In genomic region chr17:78406854-78407253, GRCm38 (mm10) we compare ENCODE assay signal across 18 mouse cellular contexts. TPM values are rescaled to one million over a fixed set of nuclear protein-coding genes. Genes with fewer than 3 reads are reported as not detected.
DNase-seq lines count a peak whose midpoint lies in the region; ATAC-seq and TF ChIP-seq lines count a peak whose summit lies in the region.
"Had no signal": no experiment of that assay in that cellular context is flagged by ENCODE, and none has a peak within 500 bp of the region (broad histone marks: within the 10 kb centered on the region; RNA-seq: fewer than 3 reads in every experiment).

No protein-coding gene starts in this region.

- H3K79me2 ChIP-seq in heart, adult 2 months (replicated peaks; ENCODE audit: control insufficient read depth, insufficient read depth, low read length): no peaks in the 10 kb centered on the region

- no peak overlapping the region for H3K4me3 ChIP-seq in heart, adult 2 months
- no peak overlapping the region for H3K4me3 ChIP-seq in kidney, embryonic 15.5 days (replicated peaks)
- H3K4me3 ChIP-seq in brown adipose tissue, adult 24 weeks (ENCODE audit: insufficient read depth, low read depth, low read length): peak overlapping the region; percentile 17
- no peak overlapping the region for H3K4me3 ChIP-seq in heart, embryonic 15.5 days
- H3K4me3 ChIP-seq: megakaryocyte, embryonic 14.5 days; neural tube, embryonic 13.5 days had no signal

- H3K9ac ChIP-seq in heart, adult 2 months (ENCODE audit: low read depth, low read length): peak overlapping the region; percentile 55
- no peak overlapping the region for H3K9ac ChIP-seq in kidney, embryonic 15.5 days
- H3K9ac ChIP-seq in heart, embryonic 15.5 days: no peak overlapping the region
- H3K9ac ChIP-seq: neural tube, embryonic 13.5 days had no signal

- TF ChIP-seq POLR2A in heart, adult 2 months (IDR thresholded peaks at IDR 0.05; ENCODE audit: insufficient read depth, low read depth, low read length): no peak

- 0 out of 2 replicates have a peak, but pooled peaks have one; percentile 43 for TF ChIP-seq EP300 in heart, adult 2 months (IDR thresholded peaks at IDR 0.05; ENCODE audit: insufficient read depth, low read depth, low read length)

- intact Hi-C loops in heart, adult 2 months (cut with DNase I): loop anchor here (2.0 kb wide), 1 partner anchor 44 kb away; no protein-coding TSS in a partner anchor
- intact Hi-C loops in heart, postnatal 25 days (cut with DNase I): no loop called here

- H3K9me3 ChIP-seq in kidney, embryonic 15.5 days (replicated peaks): no peaks in the 10 kb centered on the region
- H3K9me3 ChIP-seq in heart, embryonic 15.5 days (replicated peaks): no peaks in the 10 kb centered on the region
- H3K9me3 ChIP-seq: megakaryocyte, embryonic 14.5 days; neural tube, embryonic 13.5 days had no signal

- WGBS in heart, adult 2 months: 49% methylated on average over 10 of the region's 10 CpGs
- WGBS in kidney, embryonic 15.5 days: 90% methylated on average over 10 of the region's 10 CpGs
- WGBS in heart, embryonic 15.5 days: 82% methylated on average over 10 of the region's 10 CpGs

- peaks cover 44% of the 10 kb centered on the region for H3K4me1 ChIP-seq in heart, adult 2 months (ENCODE audit: control insufficient read depth, insufficient read depth, low read length)
- H3K4me1 ChIP-seq in kidney, embryonic 15.5 days: peaks cover 7% of the 10 kb centered on the region; the same call in 1 of the 2 replicates
- peaks cover 53% of the 10 kb centered on the region for H3K4me1 ChIP-seq in brown adipose tissue, adult 24 weeks (ENCODE audit: control insufficient read depth, insufficient read depth, insufficient read length, low read length)
- peaks cover 25% of the 10 kb centered on the region for H3K4me1 ChIP-seq in heart, embryonic 15.5 days (replicated peaks)

- H3K4me2 ChIP-seq in kidney, embryonic 15.5 days: no peak overlapping the region
- H3K4me2 ChIP-seq in heart, embryonic 15.5 days: no peak overlapping the region
- H3K4me2 ChIP-seq: neural tube, embryonic 13.5 days had no signal

- no peak for TF ChIP-seq CTCF in heart, adult 2 months (IDR thresholded peaks at IDR 0.05)

- no peaks in the 10 kb centered on the region for H3K27me3 ChIP-seq in heart, adult 2 months (ENCODE audit: control insufficient read depth, insufficient read depth, low read length)
- no peaks in the 10 kb centered on the region for H3K27me3 ChIP-seq in kidney, embryonic 15.5 days
- no peaks in the 10 kb centered on the region for H3K27me3 ChIP-seq in heart, embryonic 15.5 days
- H3K27me3 ChIP-seq: megakaryocyte, embryonic 14.5 days; neural tube, embryonic 13.5 days had no signal

- peak in 1 of 2 experiments; percentile 28 for DNase-seq in heart, adult 2 months
- no peak for DNase-seq in heart, postnatal 25 days (ENCODE audit: low spot score)
- DNase-seq in kidney, postnatal 25 days: no peak
- no peak for DNase-seq in urinary bladder, adult 18-20 months (ENCODE audit: low spot score in 2 of 2)
- DNase-seq: adrenal gland, postnatal 25 days; B cell, adult 2 months; cerebellum, adult 18-20 months; cerebellum, postnatal 36 days; gastrocnemius, postnatal 14 days; layer of hippocampus, postnatal 36 days; lung, adult 2 months; midbrain, embryonic 14.5 days had no signal

- H3K36me3 ChIP-seq in heart, adult 2 months (ENCODE audit: control insufficient read depth, insufficient read depth, low read length): peaks cover 55% of the 10 kb centered on the region
- H3K36me3 ChIP-seq in kidney, embryonic 15.5 days: peaks cover 46% of the 10 kb centered on the region
- H3K36me3 ChIP-seq in heart, embryonic 15.5 days: peaks cover 5% of the 10 kb centered on the region; the same call in 1 of the 2 replicates

- no peak for ATAC-seq in kidney, embryonic 15.5 days (replicated peaks; ENCODE audit: low FRiP score)
- ATAC-seq in heart, embryonic 15.5 days (replicated peaks; ENCODE audit: insufficient number of reproducible peaks, insufficient read depth, low FRiP score, low read depth): no peak
- ATAC-seq: hindbrain, embryonic 16.5 days had no signal

- H3K27ac ChIP-seq in heart, adult 2 months: peak overlapping the region; percentile 79
- peak overlapping the region; percentile 58; the same call in 1 of the 2 replicates for H3K27ac ChIP-seq in kidney, embryonic 15.5 days
- H3K27ac ChIP-seq in brown adipose tissue, adult 24 weeks (replicated peaks; ENCODE audit: low read depth, low read length): peak overlapping the region; percentile 100
- H3K27ac ChIP-seq in heart, embryonic 15.5 days: peak overlapping the region; percentile 76
- H3K27ac ChIP-seq: neural tube, embryonic 13.5 days had no signal

RNA-seq across cellular contexts. Expression of gene Fez2, which starts 11.1 kb away (rescaled TPM):
- 10 to 100 TPM; 76.7 to 80.1 TPM for total RNA-seq in heart, adult 2 months (2021)
- 50.4 and 79.4 TPM in 2 replicates for polyA plus RNA-seq in heart, adult 2 months (2012; rRNA removed)
- 10 to 100 TPM; 82.4 to 84.5 TPM for total RNA-seq in heart, postnatal 25 days (2021)
- 39.8 and 40.2 TPM in 2 replicates for polyA plus RNA-seq in kidney, embryonic 15.5 days (2015; fragmentation: Nextera tagmentation; extraction: Ambion mirVana)
- 42.9 and 53.3 TPM in 2 replicates for polyA plus RNA-seq in brown adipose tissue, adult 24 weeks (2012; ENCODE audit: insufficient read depth, insufficient read length, missing spikeins)
- 48.0 and 51.4 TPM in 2 replicates for polyA plus RNA-seq in heart, embryonic 15.5 days (2015; fragmentation: Nextera tagmentation; extraction: Ambion mirVana)
